Mouse (Mus musculus) intestine, embryonic 14.5 days (tissue): ENCODE data around the gene Hoxa3. TPM values are rescaled to one million over a fixed set of nuclear protein-coding genes. Genes with fewer than 3 reads are reported as not detected.

ENCODE experiments used
- microRNA counts: library from miRNA; unstranded; fragments of <30 nt; microRNA quantifications from one replicate; lab custom pipeline; 2016
- microRNA-seq: library from miRNA; unstranded; fragments of <30 nt; microRNA quantifications from one replicate; pipeline ENCODE4, GENCODE M21; 2016
- polyA plus RNA-seq: library from polyadenylated mRNA; unstranded; fragments of >200 nt; fragmentation: Nextera tagmentation; extraction: Ambion mirVana; gene quantifications from 2 replicates; pipeline ENCODE4 v1.2.1, GENCODE M21; 2014

The Hoxa3 gene
- polyA plus RNA-seq, 1 experiment from 2014 or later = 9.7 TPM

MicroRNAs within 50 kb of the gene (microRNA counts, 519-probe panel; counts per million panel counts)
- microRNA mmu-miR-196b (lab: Ali Mortazavi, UCI) = 4,694 counts per million, percentile 77 among the panel's probes with 10 or more counts

Small RNA genes within 50 kb of the gene (microRNA-seq; reads per million reads assigned to microRNA genes)
- gene Mir196b = 12,087 reads per million, percentile 96 among the genes with 10 or more reads in this experiment

Other genes starting within 250 kb of the Hoxa3 start
- gene Skap2, start 200.8 kb downstream of the Hoxa3 start, polyA plus RNA-seq = 36.9 and 43.9 TPM in 2 replicates
- gene Hoxa1, start 55.0 kb downstream of the Hoxa3 start, polyA plus RNA-seq = 1.2 and 1.4 TPM in 2 replicates
- gene Hoxa2, start 48.5 kb downstream of the Hoxa3 start, polyA plus RNA-seq = 10.1 and 10.8 TPM in 2 replicates
- 2.5 and 2.8 TPM in 2 replicates for gene 5730596B20Rik, start 35.8 kb downstream of the Hoxa3 start, polyA plus RNA-seq
- 7.5 and 7.7 TPM in 2 replicates for gene Hoxa4, start 21.6 kb downstream of the Hoxa3 start, polyA plus RNA-seq
- gene Hoxa5, start 8.7 kb downstream of the Hoxa3 start, polyA plus RNA-seq = 30.1 and 34.1 TPM in 2 replicates
- 2.5 and 3.9 TPM in 2 replicates for gene Hoxa6, start 4.6 kb downstream of the Hoxa3 start, polyA plus RNA-seq
- gene Gm28308, start within 50 bp of the Hoxa3 start, polyA plus RNA-seq = not detected in 2 replicates
- 9.2 and 10.1 TPM in 2 replicates for gene Hoxa7, start 8.5 kb upstream of the Hoxa3 start, polyA plus RNA-seq
- gene Hoxa9, start 17.8 kb upstream of the Hoxa3 start, polyA plus RNA-seq = 4.2 and 7.1 TPM in 2 replicates
- 15.6 and 20.4 TPM in 2 replicates for gene Hoxa10, start 27.5 kb upstream of the Hoxa3 start, polyA plus RNA-seq
- gene Hoxa11, start 32.5 kb upstream of the Hoxa3 start, polyA plus RNA-seq = 2.0 and 2.6 TPM in 2 replicates
- 0.35 and 0.39 TPM in 2 replicates for gene Hoxa13, start 47.5 kb upstream of the Hoxa3 start, polyA plus RNA-seq
- not detected in 2 replicates for gene Evx1, start 100.2 kb upstream of the Hoxa3 start, polyA plus RNA-seq